Mouse (Mus musculus) lung, postnatal 10 days (tissue): ENCODE measurements around the gene Pdcl2.

Source experiments
- DNase-seq: peaks from one replicate; pipeline ENCODE4 v3.0.0; 2021

Gene Pdcl2

GRCm38 (mm10) chr5:76330953-76331352, at the start of gene Pdcl2:
Gene Pdcl2, minus strand, starts transcription at chr5:76331156.
- DNase-seq, result no peak

GRCm38 (mm10) chr5:76379216-76379615, 48.3 kb upstream of the Pdcl2 start:
- DNase-seq, result no peak

- DNase-seq, result no peak
Measured at GRCm38 (mm10) chr5:76369215-76369840, 38.4 kb upstream of the Pdcl2 start.

GRCm38 (mm10) chr5:76365406-76365805, 34.5 kb upstream of the Pdcl2 start:
- peak; percentile 16 for DNase-seq

GRCm38 (mm10) chr5:76363453-76364104, 32.6 kb upstream of the Pdcl2 start, which contains the start of gene Nmu:
Gene Nmu, minus strand, starts transcription at chr5:76363788.
- DNase-seq, result no peak

- DNase-seq, result no peak
Measured at GRCm38 (mm10) chr5:76360786-76361185, 29.8 kb upstream of the Pdcl2 start.

- no peak for DNase-seq
Measured at GRCm38 (mm10) chr5:76360057-76360456, 29.1 kb upstream of the Pdcl2 start.

GRCm38 (mm10) chr5:76351953-76352611, 21.1 kb upstream of the Pdcl2 start:
- no peak for DNase-seq

- DNase-seq, result no peak
Measured at GRCm38 (mm10) chr5:76351537-76351936, 20.6 kb upstream of the Pdcl2 start.

- DNase-seq, result no peak
Measured at GRCm38 (mm10) chr5:76346137-76346536, 15.2 kb upstream of the Pdcl2 start.

GRCm38 (mm10) chr5:76340931-76341330, 10.0 kb upstream of the Pdcl2 start:
- no peak for DNase-seq

GRCm38 (mm10) chr5:76337100-76337499, 6.1 kb upstream of the Pdcl2 start:
- no peak for DNase-seq

- DNase-seq, result no peak
Measured at GRCm38 (mm10) chr5:76333833-76334232, 2.9 kb upstream of the Pdcl2 start.

GRCm38 (mm10) chr5:76327296-76327695, 3.7 kb downstream of the Pdcl2 start:
- no peak for DNase-seq

GRCm38 (mm10) chr5:76325113-76325512, 5.8 kb downstream of the Pdcl2 start:
- DNase-seq, result no peak

- peak; percentile 9 for DNase-seq
Measured at GRCm38 (mm10) chr5:76321249-76322196, 9.4 kb downstream of the Pdcl2 start.

- no peak for DNase-seq
Measured at GRCm38 (mm10) chr5:76308206-76308605, 22.8 kb downstream of the Pdcl2 start.

GRCm38 (mm10) chr5:76306261-76306660, 24.7 kb downstream of the Pdcl2 start:
- DNase-seq, result no peak

GRCm38 (mm10) chr5:76305616-76306015, 25.3 kb downstream of the Pdcl2 start:
- DNase-seq, result peak; percentile 23

- DNase-seq, result peak; percentile 92
Measured at GRCm38 (mm10) chr5:76304452-76305341, 26.3 kb downstream of the Pdcl2 start, which contains the start of gene Clock. Gene Clock, minus strand, starts transcription at chr5:76304792.

GRCm38 (mm10) chr5:76303745-76304451, 27.1 kb downstream of the Pdcl2 start:
- DNase-seq, result peak; percentile 92
